Mouse (Mus musculus) bone marrow, adult 2 months (tissue): ENCODE measurements around the gene Eif4e3. TPM values are rescaled to one million over a fixed set of nuclear protein-coding genes. Genes with fewer than 3 reads are reported as not detected.

Experiments
- H3K27ac ChIP-seq: fragments of 200-500 bp; 2 replicates; pipeline ENCODE4 v1.5.1; 2012; ENCODE audit warnings: low read depth, mild to moderate bottlenecking, control low read depth, inconsistent platforms, low read length; ENCODE audit not compliant: control insufficient read depth, poor library complexity, insufficient read depth
- H3K4me1 ChIP-seq: fragments of 200-500 bp; 2 replicates; pipeline ENCODE4 v1.6.1; 2011; ENCODE audit warnings: low read length; ENCODE audit not compliant: control insufficient read depth, insufficient read depth
- H3K4me3 ChIP-seq: fragments of 200-500 bp; replicated peaks from 2 replicates; pipeline ENCODE3; 2011; ENCODE audit warnings: mild to moderate bottlenecking, low read depth, low read length, control low read depth; ENCODE audit not compliant: control insufficient read depth
- CTCF ChIP-seq: fragments of 200-500 bp; IDR thresholded peaks from 2 replicates; pipeline ENCODE4 v1.5.1; 2011; ENCODE audit warnings: low read length, control low read depth; ENCODE audit not compliant: control insufficient read depth, insufficient read depth
- POLR2A ChIP-seq: fragments of 200-500 bp; IDR thresholded peaks from 2 replicates; pipeline ENCODE4 v1.6.1; 2011; ENCODE audit warnings: low read depth, mild to moderate bottlenecking, control low read depth, low read length, borderline replicate concordance; ENCODE audit not compliant: control insufficient read depth
- WGBS: fragments of 180-500 bp; shearing (Covaris S2); methylation state at CpG from one replicate; pipeline ENCODE4 v1.1.7; 2018; 5-methylcytosine and 5-hydroxymethylcytosine counted together
- polyA plus RNA-seq: library from polyadenylated mRNA; stranded (reverse); fragments of >200 nt; gene quantifications from 2 replicates; pipeline ENCODE4 v1.2.4, GENCODE M21; 2011; ENCODE audit warnings: low replicate concordance; ENCODE audit not compliant: missing spikeins, insufficient read depth, insufficient read length

The Eif4e3 gene
- polyA plus RNA-seq, 1 experiment: 7.2 TPM

- H3K4me1 ChIP-seq: no peaks in the 10 kb centered on the region
- TF ChIP-seq CTCF (no peak), POLR2A (no peak)
- peak within 1 kb of the TSS; percentile 62 for H3K4me3 ChIP-seq
- WGBS: 3% methylated on average over 91 of the region's 112 CpGs
- peak within 1 kb of the TSS; percentile 52; the same call in 1 of the 2 replicates for H3K27ac ChIP-seq
Measured at GRCm38 (mm10) chr6:99692206-99692915, 25.8 kb upstream of the Eif4e3 start, which contains the start of gene Gpr27. TSS of gene Gpr27 (plus strand) at chr6:99692679.

GRCm38 (mm10) chr6:99691666-99692205 lies 25.2 kb upstream of the Eif4e3 start:
- WGBS: 15% methylated on average over 25 of the region's 25 CpGs
- Histone ChIP-seq H3K27ac (no peak overlapping the region; the same call in 1 of the 2 replicates), H3K4me1 (no peaks in the 10 kb centered on the region), H3K4me3 (peak overlapping the region; percentile 31)
- TF ChIP-seq CTCF: no peak

DNA sequence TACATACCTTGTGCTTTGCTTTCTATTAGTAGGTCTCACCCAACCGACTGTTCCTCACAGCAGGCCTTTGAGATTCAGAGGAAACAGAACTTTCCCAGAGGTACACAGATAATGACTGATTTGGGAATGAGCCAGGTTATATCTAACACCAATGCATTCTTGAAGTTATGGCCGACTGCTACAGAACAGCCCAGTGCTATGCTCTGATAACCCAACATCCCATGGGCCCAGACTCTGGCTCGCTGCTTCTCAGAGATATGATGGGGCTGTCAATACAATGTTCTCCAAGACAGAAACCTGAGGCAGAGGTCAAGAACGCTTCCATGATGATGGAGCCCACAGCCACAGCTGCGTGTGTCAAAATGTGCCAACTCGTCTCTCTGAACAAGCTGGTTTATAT lies 21.9 kb upstream of the Eif4e3 start:
- WGBS: 63% methylated on average over 6 of the region's 6 CpGs
- no peak overlapping the region for H3K4me3 ChIP-seq
- H3K27ac ChIP-seq: no peak overlapping the region
- no peak for TF ChIP-seq CTCF
- TF ChIP-seq POLR2A: no peak
- H3K4me1 ChIP-seq: no peaks in the 10 kb centered on the region

- H3K4me1 ChIP-seq: no peaks in the 10 kb centered on the region
- 49% methylated on average over 5 of the region's 5 CpGs for WGBS
- no peak overlapping the region for H3K27ac ChIP-seq
- peak; percentile 65 for TF ChIP-seq CTCF
- no peak for TF ChIP-seq POLR2A
- no peak overlapping the region for H3K4me3 ChIP-seq
Measured at GRCm38 (mm10) chr6:99684899-99685298, 18.3 kb upstream of the Eif4e3 start.

DNA sequence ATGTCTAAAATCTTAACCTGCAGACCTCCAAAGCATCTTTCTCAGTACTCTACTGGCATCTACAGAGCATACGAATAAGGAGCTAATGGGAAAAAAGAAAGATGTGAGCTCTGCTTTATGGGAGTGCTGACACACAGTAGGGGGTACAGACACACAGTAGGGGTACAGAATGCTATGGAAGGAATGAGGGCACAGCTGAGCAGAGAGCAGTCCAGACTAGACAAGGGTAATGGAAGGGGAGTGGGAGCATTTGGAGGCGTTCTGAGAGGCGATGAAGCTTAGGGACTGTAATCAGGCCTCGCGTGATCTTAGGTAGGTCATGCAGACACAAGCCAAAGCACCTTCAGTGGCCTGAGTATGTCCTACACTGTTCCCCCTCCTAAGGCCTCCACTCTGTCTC lies 17.4 kb upstream of the Eif4e3 start:
- TF ChIP-seq CTCF: no peak
- no peak for TF ChIP-seq POLR2A
- 87% methylated on average over 5 of the region's 5 CpGs for WGBS
- Histone ChIP-seq H3K27ac (no peak overlapping the region), H3K4me1 (no peaks in the 10 kb centered on the region), H3K4me3 (no peak overlapping the region)

DNA sequence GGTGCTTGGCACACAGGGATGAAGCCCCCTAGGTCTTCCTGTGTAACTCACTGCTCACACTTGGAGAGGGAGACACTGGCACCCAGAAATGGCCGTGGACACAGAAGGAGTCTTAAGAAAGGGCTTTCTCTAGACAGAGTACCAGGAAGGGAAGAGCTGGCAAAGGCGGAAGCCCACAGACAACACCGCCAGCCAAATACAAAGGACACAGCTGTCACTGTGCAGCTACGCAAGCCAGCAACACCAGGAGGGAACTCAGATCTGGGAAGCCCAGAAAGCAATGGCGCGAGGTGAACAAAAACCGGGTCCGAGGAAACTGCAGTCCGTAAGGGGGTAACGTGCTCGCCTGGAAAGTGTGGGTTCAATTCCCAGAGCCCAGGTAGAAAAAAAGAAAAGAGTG lies 11.5 kb upstream of the Eif4e3 start:
- H3K4me1 ChIP-seq: no peaks in the 10 kb centered on the region
- H3K27ac ChIP-seq: no peak overlapping the region
- TF ChIP-seq CTCF (no peak), POLR2A (no peak)
- no peak overlapping the region for H3K4me3 ChIP-seq
- 83% methylated on average over 11 of the region's 11 CpGs for WGBS

GRCm38 (mm10) chr6:99677325-99677724 lies 10.8 kb upstream of the Eif4e3 start:
- H3K27ac ChIP-seq: no peak overlapping the region
- 72% methylated on average over 8 of the region's 8 CpGs for WGBS
- no peak overlapping the region for H3K4me3 ChIP-seq
- no peaks in the 10 kb centered on the region for H3K4me1 ChIP-seq
- TF ChIP-seq CTCF (no peak), POLR2A (no peak)

DNA sequence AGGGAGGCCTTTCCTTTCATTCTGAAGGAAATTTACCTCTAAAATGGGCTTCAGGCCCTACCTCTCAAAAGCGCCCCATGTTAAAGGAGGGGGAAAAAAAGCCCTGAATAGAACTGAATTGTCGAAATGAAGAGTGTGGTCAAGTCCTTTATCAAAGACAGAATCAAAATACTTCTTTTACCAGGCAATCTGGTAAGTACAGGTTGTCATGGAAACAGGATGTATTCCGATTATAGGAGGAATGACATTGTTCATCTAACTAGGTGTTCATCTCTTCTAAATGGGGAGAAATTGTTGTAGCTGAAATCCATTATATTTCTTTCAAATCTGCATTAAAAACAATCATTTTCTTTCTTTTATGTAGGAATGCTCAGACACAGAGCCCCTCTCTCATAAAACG lies 7.9 kb upstream of the Eif4e3 start:
- Histone ChIP-seq H3K4me3 (no peak overlapping the region), H3K4me1 (no peaks in the 10 kb centered on the region), H3K27ac (no peak overlapping the region)
- 76% methylated on average over 4 of the region's 4 CpGs for WGBS
- TF ChIP-seq POLR2A (no peak), CTCF (no peak)
